Mouse (Mus musculus): Measurements from ENCODE around the gene Wdtc1.

- TF ChIP-seq POLR2A (IDR thresholded peaks at IDR 0.05; ENCODE audit: control insufficient read depth, extremely low read depth, insufficient read depth, low read length, poor library complexity) = no peak
- no peak for TF ChIP-seq CTCF (IDR thresholded peaks at IDR 0.05; ENCODE audit: borderline replicate concordance, control insufficient read depth, extremely low read depth, insufficient read depth, low read length, poor library complexity)
Observed at GRCm38 (mm10) chr4:133297360-133297759, 55.9 kb downstream of the Wdtc1 start.
